Mouse (Mus musculus) lung, postnatal 25 days (tissue): ENCODE data around the gene Egf.

Experiments used
- DNase-seq: peaks from one replicate; pipeline ENCODE4 v3.0.0; 2022; ENCODE audit warnings: low spot score

Gene Egf

GRCm38 (mm10) chr3:129714542-129715145 lies 40.5 kb downstream of the Egf start:
- no peak for DNase-seq

GRCm38 (mm10) chr3:129708157-129708556 lies 47.0 kb downstream of the Egf start:
- peak; percentile 28 for DNase-seq

- DNase-seq: no peak
Measured at GRCm38 (mm10) chr3:129698882-129699281, 56.2 kb downstream of the Egf start.

- no peak for DNase-seq
Measured at GRCm38 (mm10) chr3:129698365-129698764, 56.8 kb downstream of the Egf start.

- no peak for DNase-seq
Measured at GRCm38 (mm10) chr3:129697691-129698090, 57.4 kb downstream of the Egf start.

GRCm38 (mm10) chr3:129695943-129696342 lies 59.2 kb downstream of the Egf start:
- DNase-seq: no peak

- no peak for DNase-seq
Measured at GRCm38 (mm10) chr3:129693581-129693980, 61.5 kb downstream of the Egf start.

- DNase-seq: no peak
Measured at GRCm38 (mm10) chr3:129692816-129693215, 62.3 kb downstream of the Egf start.

- DNase-seq: no peak
Measured at GRCm38 (mm10) chr3:129687429-129687828, 67.7 kb downstream of the Egf start.

- DNase-seq: peak; percentile 71
Measured at GRCm38 (mm10) chr3:129686698-129687333, 68.3 kb downstream of the Egf start.

- no peak for DNase-seq
Measured at GRCm38 (mm10) chr3:129686196-129686595, 68.9 kb downstream of the Egf start.

- no peak for DNase-seq
Measured at GRCm38 (mm10) chr3:129683060-129683679, 71.9 kb downstream of the Egf start.

- DNase-seq: no peak
Measured at GRCm38 (mm10) chr3:129682389-129682788, 72.7 kb downstream of the Egf start.

GRCm38 (mm10) chr3:129681841-129682240 lies 73.3 kb downstream of the Egf start:
- peak; percentile 18 for DNase-seq

- DNase-seq: peak; percentile 8
Measured at GRCm38 (mm10) chr3:129680258-129680657, 74.9 kb downstream of the Egf start.

- no peak for DNase-seq
Measured at GRCm38 (mm10) chr3:129675923-129676322, 79.2 kb downstream of the Egf start.

- no peak for DNase-seq
Measured at GRCm38 (mm10) chr3:129663906-129664305, 91.2 kb downstream of the Egf start.

- no peak for DNase-seq
Measured at GRCm38 (mm10) chr3:129658776-129659175, 96.3 kb downstream of the Egf start.

GRCm38 (mm10) chr3:129657775-129658174 lies 97.3 kb downstream of the Egf start:
- no peak for DNase-seq

- DNase-seq: no peak
Measured at GRCm38 (mm10) chr3:129657222-129657621, 97.9 kb downstream of the Egf start.

- no peak for DNase-seq
Measured at GRCm38 (mm10) chr3:129656540-129656939, 98.6 kb downstream of the Egf start.

GRCm38 (mm10) chr3:129652476-129652875 lies 102.6 kb downstream of the Egf start:
- no peak for DNase-seq

GRCm38 (mm10) chr3:129651765-129652164 lies 103.4 kb downstream of the Egf start:
- no peak for DNase-seq

- no peak for DNase-seq
Measured at GRCm38 (mm10) chr3:129650931-129651330, 104.2 kb downstream of the Egf start.
